Mouse (Mus musculus) embryo, embryonic 9.5 days (tissue): ENCODE measurements around the gene Pxdn.

Experiments
- DNase-seq: peaks from one replicate; pipeline ENCODE4 v3.0.0-alpha.2; 2017; ENCODE audit errors: extremely low spot score

The Pxdn gene

DNA sequence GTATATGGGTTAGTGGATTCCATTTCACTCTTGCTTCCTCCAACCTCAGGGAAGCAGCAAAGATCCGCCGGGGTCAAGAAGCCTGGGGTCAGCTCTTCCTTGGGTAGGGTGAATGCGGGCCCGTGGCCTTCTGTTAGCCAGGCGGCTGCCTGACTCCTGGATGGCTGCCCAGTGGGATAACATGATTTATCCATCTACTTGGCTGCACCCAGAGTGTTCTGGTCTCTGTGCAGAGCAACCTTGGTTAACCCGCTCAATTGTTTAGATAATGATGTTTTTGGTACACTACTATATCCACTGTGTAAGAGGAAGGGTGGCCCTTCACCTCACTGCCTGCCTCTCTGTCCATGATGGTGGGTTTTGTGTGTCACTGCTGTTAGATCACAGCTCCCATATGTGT lies 14.7 kb downstream of the Pxdn start:
- no peak for DNase-seq

- no peak for DNase-seq
Observed at GRCm38 (mm10) chr12:29953999-29954398, 16.6 kb downstream of the Pxdn start.

DNA sequence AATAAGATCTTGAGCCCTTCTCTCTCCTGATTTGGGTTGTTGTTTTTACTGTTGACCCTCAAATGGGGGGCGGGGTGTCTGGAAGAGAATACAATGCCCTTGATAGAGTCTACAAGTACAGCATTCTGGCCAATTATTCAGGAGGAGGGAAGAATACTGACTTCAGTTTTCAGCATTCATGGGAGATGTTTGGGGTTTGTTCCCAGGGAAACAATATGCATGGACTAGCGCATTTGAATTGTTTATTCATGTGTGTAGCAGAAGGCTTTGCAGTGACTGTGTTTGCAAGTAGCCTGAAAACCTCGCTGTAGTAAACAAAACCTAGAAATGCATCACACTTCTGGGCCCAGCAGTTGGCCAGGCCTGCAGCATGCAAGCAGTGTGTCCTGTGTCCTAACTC lies 17.1 kb downstream of the Pxdn start:
- no peak for DNase-seq

- DNase-seq, result no peak
Observed at GRCm38 (mm10) chr12:29956969-29957368, 19.6 kb downstream of the Pxdn start.

- no peak for DNase-seq
Observed at GRCm38 (mm10) chr12:29958637-29959036, 21.2 kb downstream of the Pxdn start.

- DNase-seq, result no peak
Observed at GRCm38 (mm10) chr12:29961041-29961440, 23.6 kb downstream of the Pxdn start.

GRCm38 (mm10) chr12:29965016-29965415 lies 27.6 kb downstream of the Pxdn start:
- DNase-seq, result no peak

- no peak for DNase-seq
Observed at GRCm38 (mm10) chr12:29971795-29972464, 34.5 kb downstream of the Pxdn start.

DNA sequence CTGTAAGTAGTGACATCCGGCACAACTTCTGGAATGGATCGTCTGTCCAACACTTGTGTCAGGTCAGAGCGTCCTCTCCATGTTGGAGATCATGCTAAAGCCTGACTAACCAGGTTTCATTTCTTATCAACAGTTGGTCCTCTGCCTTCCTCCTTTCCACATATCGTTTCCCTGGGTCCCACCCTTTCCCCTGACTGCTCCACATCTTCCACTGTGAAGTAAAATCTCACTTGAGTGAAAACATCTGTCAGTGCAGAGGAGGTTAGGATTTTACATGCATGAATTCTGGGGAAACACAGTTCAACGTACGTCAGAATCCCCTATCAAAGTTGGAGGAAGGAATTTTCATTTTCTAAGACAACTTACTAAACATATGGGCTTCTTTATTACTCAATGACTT lies 35.1 kb downstream of the Pxdn start:
- no peak for DNase-seq

DNA sequence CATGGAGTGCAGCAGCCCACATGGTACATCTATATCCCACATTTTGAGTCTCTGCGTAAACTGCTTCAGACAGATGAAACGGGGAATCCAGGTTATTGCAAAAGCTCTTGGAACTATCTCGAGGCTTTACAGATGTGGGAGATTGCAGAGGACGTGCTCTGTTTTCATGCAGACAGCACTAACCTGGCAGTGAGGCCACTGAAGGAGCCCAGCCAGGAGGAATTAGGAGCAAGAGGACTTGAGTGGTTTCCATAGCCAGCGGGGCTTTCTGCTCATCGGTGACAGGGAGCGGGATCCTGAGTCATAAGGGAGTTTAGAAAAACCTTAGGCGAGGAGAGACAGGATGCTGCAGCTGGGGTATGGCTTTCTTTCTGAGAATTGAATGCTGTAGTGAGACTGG lies 42.7 kb downstream of the Pxdn start:
- DNase-seq, result no peak

- DNase-seq, result no peak
Observed at GRCm38 (mm10) chr12:29981722-29982293, 44.4 kb downstream of the Pxdn start.

DNA sequence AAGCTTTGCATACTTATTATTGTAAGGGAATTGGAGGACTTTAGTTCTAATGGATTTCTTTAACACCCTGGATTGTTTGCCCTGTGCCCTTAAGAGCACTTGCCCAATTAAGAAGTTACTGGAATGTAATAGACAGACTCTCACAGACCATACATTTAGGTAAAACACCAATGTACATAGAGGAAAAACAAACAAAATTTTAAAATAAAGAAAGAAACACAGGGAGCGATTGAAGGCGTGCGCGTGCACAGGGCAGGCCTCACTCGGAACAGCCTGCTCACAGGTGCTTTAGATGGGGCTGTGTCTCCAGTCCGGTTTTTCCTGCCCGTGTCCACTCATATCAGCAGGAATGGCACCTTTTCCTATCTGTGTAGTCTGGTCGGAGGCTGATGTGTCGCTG lies 45.8 kb downstream of the Pxdn start:
- no peak for DNase-seq

- DNase-seq, result no peak
Observed at GRCm38 (mm10) chr12:29985126-29985525, 47.7 kb downstream of the Pxdn start.

DNA sequence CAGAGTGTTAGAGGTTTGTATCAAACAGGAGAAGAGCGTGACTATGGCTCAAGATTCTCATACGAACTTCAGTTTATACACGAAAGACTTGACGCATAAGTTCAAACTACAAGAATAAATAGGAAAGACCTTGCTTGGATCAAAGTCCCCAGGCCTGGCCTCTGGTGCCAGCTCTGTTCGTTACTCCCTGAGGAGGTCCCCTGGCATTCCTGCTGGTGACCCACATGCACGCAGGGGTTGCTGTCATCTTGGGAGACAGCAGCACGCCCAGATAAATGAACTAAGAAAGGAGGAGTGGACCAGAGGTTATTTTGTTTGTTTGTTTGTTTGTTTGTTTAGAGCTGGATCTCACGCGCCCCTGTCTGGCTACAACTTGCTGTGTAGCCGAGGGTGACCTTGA lies 48.8 kb downstream of the Pxdn start:
- no peak for DNase-seq

DNA sequence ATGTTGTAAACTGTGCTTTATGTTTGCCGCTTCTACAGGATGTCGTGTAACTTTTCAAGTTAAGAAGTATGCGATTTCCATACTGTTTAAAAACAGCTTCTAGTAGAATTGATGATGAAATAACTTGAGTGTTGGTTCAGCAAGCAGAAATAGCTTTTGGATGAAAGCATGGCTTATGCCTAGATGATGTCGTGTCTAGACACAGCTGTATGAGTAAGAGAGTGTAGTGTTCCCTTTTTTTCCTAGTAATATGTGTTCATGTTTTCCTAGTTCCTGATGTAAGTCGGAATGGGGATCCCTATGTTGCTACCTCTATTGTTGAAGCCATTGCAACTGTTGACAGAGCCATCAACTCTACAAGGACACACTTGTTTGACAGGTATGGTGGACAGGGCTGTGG lies 61.5 kb downstream of the Pxdn start:
- no peak for DNase-seq

DNA sequence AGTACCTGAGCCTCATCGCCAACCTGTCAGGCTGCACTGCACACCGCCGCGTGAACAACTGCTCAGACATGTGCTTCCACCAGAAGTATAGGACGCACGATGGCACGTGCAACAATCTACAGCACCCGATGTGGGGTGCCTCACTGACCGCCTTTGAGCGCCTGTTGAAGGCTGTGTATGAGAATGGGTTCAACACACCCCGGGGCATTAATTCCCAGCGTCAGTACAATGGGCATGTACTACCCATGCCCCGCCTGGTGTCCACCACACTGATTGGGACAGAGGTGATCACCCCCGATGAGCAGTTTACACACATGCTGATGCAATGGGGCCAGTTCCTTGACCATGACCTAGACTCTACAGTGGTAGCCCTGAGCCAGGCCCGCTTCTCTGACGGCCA lies 64.5 kb downstream of the Pxdn start:
- no peak for DNase-seq

- no peak for DNase-seq
Observed at GRCm38 (mm10) chr12:30003680-30004364, 66.4 kb downstream of the Pxdn start.

GRCm38 (mm10) chr12:30004365-30004723 lies 66.9 kb downstream of the Pxdn start:
- no peak for DNase-seq

DNA sequence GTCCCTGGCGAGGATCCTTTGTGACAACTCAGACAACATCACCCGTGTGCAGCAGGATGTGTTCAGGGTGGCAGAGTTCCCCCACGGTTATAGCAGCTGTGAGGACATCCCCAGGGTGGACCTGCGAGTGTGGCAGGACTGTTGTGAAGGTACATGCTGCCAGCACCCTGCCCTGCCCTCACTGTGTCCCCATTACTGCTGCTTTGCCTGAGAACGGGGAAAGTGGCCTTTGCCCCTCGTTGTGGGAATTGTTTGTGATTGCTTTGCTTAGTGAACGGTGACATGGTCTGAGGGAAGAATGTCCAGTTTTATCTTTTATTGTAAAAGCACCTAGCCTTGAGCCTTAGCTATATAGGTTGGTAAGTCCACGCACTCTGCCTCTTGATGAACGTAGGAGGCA lies 69.2 kb downstream of the Pxdn start:
- no peak for DNase-seq

GRCm38 (mm10) chr12:30008741-30009140 lies 71.3 kb downstream of the Pxdn start:
- no peak for DNase-seq

DNA sequence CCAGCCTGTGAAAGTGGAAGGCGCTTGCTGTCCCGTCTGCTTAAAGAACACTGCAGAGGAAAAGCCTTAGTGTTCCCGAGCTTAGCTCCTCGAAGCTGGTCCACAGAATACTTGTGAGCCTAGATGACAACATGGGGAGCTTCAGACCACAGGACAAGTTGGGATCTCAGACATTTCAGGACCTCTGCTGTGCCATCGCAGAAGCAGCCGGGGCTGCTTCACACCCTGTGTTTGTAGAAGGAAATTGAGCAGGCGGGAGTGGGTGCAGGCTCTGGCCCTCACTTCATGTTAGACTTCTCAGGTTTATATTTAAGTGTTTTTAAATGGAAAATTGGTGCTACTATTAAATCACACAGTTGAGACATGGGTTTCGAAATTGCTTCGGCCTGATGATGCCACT lies 78.1 kb downstream of the Pxdn start:
- DNase-seq, result no peak

- no peak for DNase-seq
Observed at GRCm38 (mm10) chr12:30017131-30017530, 79.7 kb downstream of the Pxdn start.

DNA sequence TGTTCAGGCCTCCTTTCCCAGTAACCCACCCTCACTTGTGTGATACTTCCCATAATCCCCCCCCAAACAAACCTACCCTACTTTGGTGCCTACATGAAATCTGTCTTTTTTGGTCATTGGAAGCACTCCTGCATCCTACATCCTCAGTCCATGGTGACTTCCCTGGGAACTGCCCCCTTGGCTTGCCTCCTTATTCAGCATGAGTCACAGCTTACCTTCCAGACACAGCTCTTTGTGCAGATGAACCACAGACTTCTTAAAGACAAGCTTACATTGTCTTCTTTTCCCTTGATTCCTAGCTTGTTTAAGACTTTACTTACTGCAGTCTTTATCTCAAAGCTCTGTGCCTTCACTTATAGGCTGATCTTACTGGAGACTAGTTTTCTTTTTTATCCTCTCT lies 83.0 kb downstream of the Pxdn start:
- no peak for DNase-seq

GRCm38 (mm10) chr12:30023491-30023890 lies 86.1 kb downstream of the Pxdn start:
- no peak for DNase-seq
